Mouse (Mus musculus): ENCODE data around the gene Phgr1.

The Phgr1 gene

DNA sequence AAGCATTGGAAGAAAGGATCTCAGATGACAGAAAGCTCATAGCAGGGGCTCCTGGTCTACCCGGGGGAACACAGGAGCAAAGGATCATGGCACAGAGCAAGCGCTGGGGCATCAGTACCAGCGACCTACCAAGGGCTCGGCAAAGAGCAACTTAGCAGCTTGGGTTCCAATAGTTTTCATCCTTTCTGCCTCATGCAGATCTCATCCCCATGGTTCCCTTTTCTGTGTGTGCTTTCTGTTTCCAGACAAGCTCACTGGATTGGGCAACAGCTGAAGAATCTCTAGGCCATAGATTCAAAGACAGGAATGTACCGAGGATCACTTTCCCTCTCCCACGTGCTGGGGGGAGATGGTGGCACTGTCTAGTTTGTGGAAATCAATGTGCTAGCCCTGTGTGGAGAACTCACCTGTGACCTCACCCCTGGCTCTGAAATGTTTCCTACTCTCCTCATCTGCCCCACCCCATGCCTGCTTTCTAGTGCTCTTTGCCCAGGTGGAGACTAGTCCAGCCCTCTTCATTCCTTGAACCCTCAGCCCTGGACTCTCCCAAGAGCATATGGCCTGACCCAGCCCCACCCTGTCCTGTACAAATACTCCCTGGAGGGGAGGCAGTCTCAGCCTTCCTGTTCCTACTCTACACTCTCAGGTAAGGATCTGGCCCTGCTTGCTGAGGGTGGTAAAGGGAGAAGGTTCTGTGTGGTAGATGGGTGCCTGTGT is at the start of gene Phgr1:
Gene Phgr1, plus strand, starts transcription at position 612 of the 717 bp plus-strand sequence.
- no peak for DNase-seq (ENCODE audit: low read depth)

DNA sequence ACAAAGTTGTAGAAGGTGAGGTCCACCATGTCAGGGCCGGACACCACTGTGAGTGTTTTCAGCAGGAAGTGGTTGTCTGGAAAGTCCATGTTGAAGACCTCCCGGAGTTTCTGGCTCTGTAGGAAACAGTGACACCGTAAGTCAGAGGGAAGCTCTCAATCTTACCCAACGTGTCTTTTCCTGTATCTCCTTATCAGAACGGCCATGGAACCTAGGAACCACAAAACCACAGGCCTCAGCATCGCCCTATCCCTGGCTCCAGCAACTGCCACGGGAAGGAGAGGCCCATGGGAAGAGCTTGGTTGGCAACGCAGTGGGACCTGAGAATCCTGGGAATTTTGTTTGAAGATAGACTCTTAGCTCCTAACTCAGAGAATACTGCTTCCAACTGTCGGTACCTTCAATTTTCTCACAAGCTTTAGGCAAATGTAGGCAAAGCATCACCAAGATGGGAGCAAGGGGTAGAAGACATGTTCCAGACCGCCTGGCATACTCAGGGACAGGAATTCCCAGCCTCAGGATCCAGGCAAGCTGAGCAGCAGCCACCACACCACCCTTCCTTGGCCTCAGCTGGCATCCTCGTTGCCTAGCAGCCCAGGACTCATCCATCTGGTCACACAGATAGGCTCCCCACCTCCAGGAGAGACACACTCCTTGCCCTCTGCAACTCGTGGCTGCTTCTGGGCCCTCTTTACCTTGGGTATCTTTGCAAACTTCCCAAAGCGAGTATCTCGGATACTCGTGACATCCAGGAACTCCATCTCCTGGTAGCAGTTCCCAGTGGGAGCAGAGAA is 48.7 kb upstream of the Phgr1 start:
- no peak for DNase-seq (ENCODE audit: low read depth)

DNA sequence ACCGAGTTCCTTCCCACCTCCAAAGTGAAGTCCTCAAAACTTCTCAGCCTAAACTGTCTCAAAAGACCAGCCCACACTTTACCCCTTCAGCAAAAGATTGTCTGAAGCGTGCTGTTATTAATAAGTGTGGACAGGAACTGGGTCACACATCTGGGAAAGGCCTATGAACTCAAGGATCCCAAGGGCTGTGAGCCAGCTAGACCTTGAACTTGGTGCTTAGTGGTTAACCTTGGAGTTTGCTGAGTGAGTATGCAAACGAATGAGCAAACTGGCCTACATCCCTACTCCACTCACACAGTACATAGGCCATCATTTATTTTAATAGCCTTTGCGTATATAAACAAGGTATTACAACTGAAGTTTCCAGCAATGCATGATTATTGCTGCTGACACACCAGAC is 47.1 kb upstream of the Phgr1 start:
- DNase-seq (ENCODE audit: low read depth): no peak

DNA sequence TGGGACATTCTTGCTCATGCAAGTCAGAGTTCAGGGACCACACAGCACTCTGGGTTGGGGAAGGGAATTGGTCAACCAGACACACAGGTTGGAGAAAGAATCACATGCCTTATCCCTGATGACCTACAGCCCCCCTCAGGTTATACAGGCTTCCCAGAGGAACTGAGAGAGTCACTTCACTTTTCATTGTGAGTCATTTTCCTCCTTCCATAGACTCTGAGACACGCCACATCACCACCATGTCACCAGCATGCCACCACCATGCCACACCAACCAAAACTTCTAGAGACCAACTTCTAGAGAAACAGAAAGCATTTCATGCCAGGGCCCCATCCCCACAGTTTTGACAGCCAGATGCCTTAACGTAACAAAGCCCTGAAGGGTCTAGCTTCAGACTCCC is 45.7 kb upstream of the Phgr1 start:
- DNase-seq (ENCODE audit: low read depth): no peak

DNA sequence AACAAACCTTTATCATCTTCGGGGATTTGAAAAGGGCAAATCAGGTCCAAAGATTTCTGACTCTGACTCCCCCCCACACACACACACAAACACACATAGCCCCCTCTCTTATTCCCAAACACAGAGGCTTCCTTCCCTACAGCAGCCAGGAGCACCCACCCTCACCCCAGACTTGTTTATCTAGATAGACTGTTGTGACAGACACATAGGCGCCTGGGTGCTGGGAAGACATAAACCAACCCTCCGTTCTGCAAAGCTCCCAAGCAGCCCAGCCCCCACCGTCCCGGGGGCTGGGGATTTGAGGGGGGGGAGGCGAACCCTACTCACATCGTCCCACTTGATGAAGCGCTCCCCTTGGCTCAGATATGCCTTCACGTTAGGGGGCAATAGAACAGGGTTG is 44.7 kb upstream of the Phgr1 start:
- no peak for DNase-seq (ENCODE audit: low read depth)

DNA sequence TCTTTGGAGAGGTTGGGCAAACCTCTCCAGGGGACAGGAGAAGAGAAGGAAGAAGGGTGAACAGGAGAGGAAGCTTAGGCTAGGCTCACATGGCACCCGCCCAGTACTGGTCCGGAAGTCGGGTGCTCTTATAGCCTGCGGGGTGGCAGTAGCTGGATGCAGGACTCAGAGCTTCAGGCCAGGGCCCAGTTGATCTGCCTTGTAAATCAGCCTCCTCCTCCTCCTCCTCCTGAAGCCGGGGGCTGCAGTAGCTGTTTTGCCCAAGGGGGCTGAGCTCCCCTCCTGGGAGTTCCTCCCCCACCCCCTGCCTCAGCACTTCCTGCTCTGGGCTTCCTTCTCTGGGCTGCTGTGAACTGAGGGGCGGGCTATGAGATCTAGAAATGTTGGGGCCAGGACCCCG is 44.2 kb upstream of the Phgr1 start, which contains the start of gene Plcb2:
Gene Plcb2, minus strand, starts transcription at position 102 of the 400 bp plus-strand sequence.
- DNase-seq (ENCODE audit: low read depth): no peak

DNA sequence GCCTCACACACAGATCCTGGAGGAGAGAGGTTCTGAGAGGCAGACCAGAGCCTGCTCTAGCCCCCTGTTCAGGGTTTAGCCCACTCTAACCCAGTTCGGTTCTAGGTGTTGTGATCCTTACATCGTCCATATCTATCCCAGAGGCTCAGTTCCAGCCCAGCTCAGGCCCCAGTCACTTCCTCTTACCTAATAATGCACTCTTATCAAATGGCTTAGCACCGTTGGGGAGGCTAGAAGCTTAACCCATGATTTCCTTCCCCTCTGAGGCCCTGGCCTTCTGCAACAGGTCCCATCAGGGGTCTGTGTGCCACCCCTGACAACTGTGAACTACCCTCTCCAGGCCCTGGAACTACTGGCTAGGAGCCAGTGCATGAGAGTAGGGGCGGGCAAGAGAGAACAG is 43.4 kb upstream of the Phgr1 start:
- no peak for DNase-seq (ENCODE audit: low read depth)

DNA sequence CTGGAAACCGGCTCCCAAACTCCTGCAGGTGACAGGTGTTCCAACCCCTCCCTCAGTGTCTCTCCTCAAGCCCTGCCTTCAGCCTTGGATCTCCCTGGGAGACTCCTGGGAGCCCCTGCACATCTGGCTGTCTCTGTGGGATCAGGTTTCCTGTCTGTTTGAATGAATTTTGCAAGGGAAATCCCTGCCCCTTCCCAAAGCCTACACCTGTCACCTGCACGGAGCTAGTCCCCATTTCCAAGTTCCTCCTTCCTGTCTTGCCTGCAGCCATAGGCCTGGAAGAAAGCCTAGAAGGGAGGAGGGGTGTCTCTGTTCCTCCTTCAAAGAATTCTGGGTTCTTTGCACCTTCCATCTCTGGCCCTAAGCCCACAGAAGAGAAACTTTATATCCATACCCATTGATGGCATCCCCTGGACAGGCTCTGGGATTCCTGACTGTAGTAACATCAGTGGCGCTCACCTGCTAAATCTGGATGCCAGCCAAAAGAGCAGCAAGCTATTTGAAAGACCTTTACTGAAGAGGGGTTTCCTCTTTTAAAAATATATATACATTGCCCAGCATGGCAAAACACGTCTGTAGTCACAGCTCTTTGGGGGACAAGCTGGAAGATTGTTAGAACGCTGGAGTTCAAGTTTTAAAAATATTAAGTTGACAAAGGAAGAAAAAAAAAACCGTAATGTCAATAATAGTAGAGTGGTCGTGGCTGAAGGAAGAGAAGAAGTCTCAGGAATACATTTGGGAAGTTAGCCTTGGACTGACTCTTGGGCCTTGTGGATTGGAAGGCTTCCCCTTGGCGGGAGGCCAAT is 42.5 kb upstream of the Phgr1 start:
- no peak for DNase-seq (ENCODE audit: low read depth)

DNA sequence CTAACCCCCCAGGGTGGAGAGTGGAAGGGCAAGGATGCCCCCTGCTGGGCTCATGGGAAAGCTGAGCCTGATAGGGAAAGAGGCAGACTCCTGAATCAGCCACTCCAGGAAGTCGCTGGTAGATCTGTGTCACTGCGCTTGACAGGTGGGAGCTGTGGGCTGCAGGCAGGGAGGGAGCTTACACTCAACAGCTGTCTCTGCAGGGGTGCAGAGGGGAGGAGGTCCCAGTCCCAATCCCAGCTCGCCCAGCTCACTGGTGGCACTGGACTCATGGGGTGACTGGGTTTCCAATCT is 42.0 kb upstream of the Phgr1 start:
- DNase-seq (ENCODE audit: low read depth): no peak

DNA sequence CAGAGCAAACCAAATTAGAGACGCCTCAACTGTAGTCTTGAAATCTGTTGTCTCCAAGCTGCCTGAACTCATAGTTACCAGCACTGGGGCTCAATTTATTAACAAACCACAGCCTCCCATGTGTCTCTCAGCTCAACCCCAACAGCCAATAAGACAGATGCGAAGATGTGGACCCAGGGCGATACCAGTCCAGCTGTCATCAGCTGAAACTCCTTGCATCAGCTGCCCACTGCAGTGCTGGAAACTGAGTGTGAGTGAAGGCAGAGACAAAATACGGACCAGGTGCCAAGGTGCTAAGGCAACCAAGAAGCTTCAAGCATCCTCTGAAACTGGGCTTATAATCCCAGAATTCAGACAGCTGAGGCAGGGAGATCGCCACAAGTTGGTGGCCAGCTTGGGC is 40.6 kb upstream of the Phgr1 start:
- DNase-seq (ENCODE audit: low read depth): no peak

DNA sequence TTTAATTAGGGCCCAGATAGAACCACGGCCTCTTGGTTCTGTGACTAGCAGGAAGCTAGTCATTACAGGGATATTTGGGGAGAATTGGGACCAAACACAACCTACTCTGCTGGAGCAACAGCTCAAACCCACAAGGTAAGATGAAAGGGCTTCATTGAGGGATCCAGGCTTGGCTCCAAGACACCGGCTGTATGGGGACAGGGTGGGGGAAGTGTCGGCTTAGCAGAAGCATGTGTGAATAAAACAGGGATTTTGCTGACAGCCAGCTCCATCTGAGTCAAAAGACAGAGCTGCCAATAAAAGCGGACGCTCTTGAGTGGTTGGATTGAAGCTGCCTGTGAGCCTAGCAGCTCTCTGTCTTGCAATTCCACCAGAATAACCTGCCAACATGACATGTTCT is 39.2 kb upstream of the Phgr1 start:
- DNase-seq (ENCODE audit: low read depth): no peak

DNA sequence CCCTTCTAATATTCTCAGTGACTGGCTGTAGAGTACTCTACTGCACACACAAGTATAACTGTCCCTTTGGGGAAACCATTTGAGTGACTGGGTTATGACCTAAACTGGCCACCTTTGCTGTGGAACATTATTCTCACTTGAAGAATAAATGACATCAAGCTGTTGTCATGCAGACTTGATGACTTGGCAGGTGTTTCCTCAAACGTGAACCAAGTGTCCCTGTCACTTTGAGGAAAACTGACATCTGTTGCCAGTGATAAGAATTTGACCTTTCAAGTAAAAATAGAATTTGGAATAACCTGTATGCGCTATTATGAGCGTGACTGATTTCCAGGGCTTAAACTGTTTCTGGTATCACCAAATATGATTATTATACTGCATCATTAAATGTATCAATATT is 32.2 kb upstream of the Phgr1 start:
- no peak for DNase-seq (ENCODE audit: low read depth)

DNA sequence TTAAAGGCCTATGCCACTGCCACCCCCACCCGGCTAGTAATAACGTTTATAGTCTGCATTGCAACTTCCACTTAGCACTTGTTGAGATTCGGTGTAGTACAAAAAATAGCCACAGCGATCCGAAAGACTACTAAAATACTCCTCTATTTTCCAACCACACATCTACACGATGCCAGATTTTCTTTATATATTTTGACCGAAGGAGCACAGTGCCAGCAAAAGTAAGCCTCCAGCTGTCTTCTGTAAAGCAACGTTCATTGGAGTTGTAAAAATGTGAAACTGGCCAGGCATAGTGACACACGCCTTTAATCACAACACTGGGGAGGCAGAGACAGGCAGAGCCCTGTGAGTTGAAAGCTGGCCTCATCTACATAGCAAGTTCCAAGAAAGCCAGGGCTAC is 31.4 kb upstream of the Phgr1 start:
- DNase-seq (ENCODE audit: low read depth): no peak

DNA sequence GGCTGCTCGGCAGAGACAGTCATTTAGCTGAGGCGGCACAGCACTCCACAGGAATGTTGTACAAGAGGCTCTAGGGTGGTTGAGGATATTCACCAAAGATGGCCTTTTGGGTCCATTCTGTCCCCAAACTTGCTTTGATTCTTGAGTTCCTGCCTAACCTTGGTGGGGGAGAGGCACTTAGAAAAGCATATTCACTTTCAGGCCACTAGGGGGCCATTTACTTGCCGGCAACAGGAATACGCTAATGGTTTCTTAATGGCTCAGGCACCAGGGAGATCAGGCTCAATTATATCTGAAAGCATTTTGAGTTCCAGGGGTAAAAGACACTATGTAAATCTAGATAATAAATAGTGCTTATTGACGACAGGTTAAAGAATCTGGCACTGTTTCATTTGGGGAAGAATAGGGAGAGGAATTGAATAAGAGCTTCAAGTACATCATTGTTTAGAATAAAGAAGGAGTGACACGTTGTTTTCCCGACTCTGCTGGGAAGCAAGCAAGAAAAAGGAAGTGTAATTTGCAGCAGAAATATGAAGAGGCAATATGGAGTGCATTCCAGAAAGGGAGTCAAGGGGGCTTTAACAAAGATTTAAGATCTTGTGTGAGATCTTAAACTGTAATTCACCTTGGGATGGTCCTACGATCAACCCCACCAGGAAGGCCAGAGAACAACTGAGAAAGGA is 29.2 kb upstream of the Phgr1 start:
- no peak for DNase-seq (ENCODE audit: low read depth)

DNA sequence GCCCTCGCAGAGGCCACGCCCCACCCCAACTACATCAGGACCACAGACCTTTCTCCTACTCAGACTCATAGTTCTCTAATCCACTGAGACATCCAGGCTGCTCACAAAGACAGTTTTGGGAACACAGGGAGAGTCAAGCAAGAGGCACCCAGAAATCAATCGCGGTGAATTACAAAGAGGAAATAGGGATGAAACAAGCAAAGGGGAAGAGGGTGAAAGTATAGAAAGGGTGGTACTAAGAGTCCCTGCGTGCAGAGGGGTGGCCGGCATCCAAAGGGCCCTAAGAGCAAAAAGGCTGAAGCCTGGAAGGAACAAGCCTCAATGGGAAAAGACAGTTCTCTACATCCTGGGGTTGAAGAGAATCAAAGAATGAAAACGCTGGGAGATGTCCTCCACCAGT is 27.9 kb upstream of the Phgr1 start:
- DNase-seq (ENCODE audit: low read depth): no peak

DNA sequence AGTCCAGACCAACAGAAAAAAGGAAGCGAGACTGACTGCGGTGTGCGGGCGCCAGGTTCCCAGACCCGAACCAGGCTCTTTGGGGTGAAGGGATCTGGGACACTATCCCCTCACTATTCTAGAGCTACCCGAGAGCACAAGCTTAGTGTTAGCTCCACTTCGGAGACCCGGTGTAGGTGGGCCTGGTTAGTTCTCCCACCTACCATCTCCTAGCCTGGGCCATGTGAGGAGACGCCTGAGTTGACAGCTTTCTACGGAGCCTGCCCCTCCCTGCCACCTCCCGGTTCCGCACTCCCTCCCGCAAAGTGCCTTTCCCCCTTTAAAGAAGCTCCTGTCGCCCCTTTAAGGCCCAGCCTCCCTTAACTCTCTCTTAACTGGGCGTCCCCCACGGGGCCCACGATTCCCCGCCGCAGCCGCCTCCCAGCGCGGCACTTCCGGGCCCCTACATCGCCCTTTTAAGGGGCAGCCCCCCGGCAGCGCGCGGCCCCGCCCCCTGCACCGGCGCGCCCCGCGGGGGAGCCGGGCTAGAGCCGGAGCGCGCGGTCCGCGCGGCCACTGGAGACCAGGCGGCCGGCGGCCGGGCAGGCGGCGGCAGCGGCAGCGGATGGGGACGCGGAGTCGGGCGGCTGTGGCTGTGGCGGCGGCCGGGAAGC is 27.2 kb upstream of the Phgr1 start, which contains the start of gene Inafm2:
Gene Inafm2, plus strand, starts transcription at position 527 of the 653 bp plus-strand sequence.
- no peak for DNase-seq (ENCODE audit: low read depth)

DNA sequence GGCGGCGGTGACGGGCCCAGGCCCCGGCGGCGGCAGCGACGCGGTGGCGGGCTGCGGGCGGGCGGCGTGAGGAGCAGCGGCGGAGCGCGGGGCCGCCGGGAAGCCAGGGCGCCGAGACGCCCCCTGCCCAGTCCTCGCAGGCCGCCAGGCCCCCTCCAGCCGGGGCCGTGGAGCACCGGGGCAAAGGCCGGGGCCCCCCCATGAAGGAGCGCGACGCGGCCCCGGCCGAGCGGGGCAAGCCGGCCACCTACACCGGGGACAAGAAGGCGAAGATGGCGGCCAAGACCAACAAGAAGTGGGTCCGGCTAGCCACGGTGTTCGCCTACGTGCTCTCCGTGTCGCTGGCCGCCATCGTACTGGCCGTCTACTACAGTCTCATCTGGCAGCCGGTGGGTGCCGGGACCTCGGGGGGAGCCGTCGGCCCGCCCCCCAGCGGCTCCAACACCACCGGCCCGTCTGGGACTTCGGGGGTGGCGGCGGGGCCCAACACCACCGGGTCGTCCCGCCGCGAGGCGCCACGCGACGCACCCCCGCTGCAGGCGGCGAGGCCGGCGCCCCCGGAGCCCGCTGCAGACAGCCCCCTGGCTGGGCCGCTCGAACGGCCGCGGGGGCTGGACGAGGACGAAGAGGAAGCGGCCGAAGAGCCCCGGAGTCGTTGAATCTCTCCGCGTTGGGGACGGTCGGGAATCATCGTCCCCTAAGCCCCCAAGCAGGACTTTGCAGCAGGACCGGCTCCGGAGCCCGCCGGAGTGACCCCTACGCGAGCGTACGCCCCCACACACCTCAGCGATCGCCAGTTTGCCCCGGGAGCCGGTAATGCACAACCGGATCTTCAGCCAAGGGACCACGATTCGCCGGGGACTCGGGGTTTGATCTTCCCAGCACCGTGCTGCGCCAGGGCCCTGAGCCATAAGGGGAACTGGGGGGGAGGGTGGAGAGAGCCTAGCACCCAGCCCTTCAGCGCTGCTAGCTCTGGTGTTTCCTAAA is 26.4 kb upstream of the Phgr1 start:
- DNase-seq (ENCODE audit: low read depth): no peak

DNA sequence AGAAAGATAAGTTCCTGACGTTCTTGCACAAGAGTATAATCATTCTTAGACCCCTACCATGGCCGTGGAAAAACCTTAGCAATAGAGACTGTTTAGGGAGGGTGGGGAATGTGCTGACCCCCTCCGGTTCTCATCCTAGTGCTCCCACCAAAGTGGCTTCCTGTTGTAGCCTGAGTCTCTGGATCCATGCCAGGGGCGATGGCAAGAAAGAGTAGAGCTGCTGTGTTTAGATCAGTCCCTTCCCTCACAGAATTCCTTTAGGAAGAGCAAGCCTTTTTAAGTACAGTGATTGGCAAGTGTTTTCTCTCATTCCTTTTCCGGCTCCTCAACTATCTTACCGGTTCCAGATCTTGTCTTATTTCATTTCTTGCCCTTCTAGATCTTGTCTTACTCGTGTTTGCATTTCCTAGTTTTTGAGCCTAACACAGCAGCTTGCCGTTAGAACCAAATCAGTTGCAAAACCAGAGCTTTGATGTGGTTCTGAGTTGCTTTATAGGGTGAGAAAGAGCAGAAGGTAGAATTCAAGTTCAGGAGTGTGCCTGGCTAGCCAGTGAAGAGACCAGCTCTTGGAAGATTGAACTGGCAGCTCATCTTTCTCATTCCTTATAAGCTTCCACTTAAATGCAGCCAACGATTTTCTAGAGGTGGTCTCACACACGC is 25.1 kb upstream of the Phgr1 start:
- DNase-seq (ENCODE audit: low read depth): no peak

DNA sequence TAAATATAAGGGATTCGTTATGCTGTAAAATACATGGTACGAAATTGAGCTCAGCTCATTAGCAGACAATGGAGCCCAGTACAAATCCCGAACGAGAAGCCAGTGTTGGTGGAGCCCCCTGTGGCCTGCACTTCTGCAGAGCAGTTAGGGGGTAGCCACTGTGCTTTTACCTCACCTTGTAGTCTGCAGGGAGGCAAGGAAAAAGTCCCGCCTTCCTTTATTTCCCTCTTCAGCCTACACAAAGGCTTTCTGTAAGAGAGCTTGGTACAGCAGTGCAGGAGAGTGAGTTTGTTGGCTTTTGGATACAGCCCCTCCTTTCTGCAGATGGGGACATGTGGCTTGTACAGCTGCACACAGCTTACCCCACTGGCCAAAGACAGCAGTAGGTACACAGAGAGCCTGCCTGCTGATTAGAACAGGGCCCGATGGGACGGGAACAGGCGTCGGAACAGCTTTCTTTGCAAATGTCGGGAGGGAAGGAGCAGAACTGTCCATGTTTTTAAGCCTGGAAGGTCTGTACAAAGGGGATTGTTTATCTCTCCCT is 23.2 kb upstream of the Phgr1 start:
- DNase-seq (ENCODE audit: low read depth): no peak

DNA sequence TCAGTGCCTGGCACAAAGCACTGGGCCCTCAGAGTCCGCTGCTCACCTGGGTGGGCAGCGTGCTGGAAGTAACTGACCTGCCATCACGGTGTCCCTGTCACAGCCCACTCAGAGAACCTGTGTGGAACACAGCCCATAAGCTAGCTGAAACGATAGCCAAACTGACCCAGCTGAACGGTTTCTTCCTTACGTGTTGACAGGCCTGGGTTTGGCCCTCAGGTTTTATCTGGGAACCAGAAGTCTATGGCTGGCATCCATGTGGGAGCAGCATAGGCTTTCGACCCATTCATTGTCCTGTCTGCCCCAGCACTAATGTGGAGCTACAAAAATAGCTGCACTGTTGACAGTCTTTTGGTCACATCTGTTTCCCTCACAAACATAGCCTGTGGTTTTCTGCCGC is 22.1 kb upstream of the Phgr1 start:
- no peak for DNase-seq (ENCODE audit: low read depth)
